ENCODE assay signal across 11 mouse cellular contexts in the genomic region with DNA sequence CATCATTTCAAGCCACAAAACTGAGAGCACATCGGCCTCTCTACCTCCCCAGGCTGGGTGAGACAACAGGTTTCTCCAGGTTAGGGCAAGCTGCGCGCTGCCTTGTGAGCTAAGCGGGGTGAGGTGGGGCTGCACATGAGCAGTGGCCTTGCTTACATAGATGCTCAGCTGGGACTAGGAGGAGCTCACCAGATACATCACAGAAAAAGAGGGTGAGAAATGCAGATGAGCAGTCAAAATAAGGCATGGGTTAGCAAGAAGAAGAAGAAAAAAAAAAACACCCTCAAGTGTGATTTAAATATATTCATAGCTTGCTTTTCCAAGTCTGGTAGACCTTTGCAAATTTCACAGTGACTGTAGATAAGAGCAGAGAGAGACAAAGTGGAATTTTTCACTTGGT.
"Had no signal": no experiment of that assay in that cellular context is flagged by ENCODE, and none has a peak within 500 bp of the region (broad histone marks: within the 10 kb centered on the region; RNA-seq: fewer than 3 reads in every experiment).

No protein-coding gene starts in this region.

- DNase-seq: lung, adult 18-20 months; lung, embryonic 14.5 days; lung, postnatal 10 days; lung, postnatal 4 days; midbrain, embryonic 14.5 days; retina, postnatal 1 day; right cerebral cortex, postnatal 14 days; spleen, adult 18-20 months; thymus, adult 2 months; thymus, postnatal 25 days; thymus, postnatal 4 days had no signal
